Mouse (Mus musculus): ENCODE measurements around the gene Hs3st1. TPM values are rescaled to one million over a fixed set of nuclear protein-coding genes. Genes with fewer than 3 reads are reported as not detected.
A peak's percentile ranks its signal among the peaks of the same experiment; 100 is the strongest.
"Not testable (repeated sequence)": the region's sequence is repeated elsewhere in the genome, so short reads cannot be mapped to it uniquely, and the experiment has no call there.

Gene Hs3st1
- polyA plus RNA-seq (2016; fragmentation: Nextera tagmentation; extraction: Ambion mirVana) = 14.0 and 15.1 TPM in 2 replicates

GRCm38 (mm10) chr5:39755375-39755774 lies at the start of gene Hs3st1:
Gene Hs3st1, minus strand, starts transcription at chr5:39755475.
- not testable (repeated sequence) for H3K9ac ChIP-seq (replicated peaks); H3K4me1 ChIP-seq

GRCm38 (mm10) chr5:39804663-39805062 lies 49.4 kb upstream of the Hs3st1 start:
- Histone ChIP-seq H3K9ac (replicated peaks) (no peak overlapping the region), H3K4me1 (no peaks in the 10 kb centered on the region), H3K9me3 (no peaks in the 10 kb centered on the region), H3K4me3 (no peak overlapping the region), H3K36me3 (no peaks in the 10 kb centered on the region), H3K4me2 (replicated peaks) (no peak overlapping the region), H3K27ac (replicated peaks) (no peak overlapping the region), H3K27me3 (no peaks in the 10 kb centered on the region)
- WGBS = 90% methylated on average over 5 of the region's 5 CpGs
- ATAC-seq (ENCODE audit: low FRiP score, low read depth) = no peak

More at GRCm38 (mm10) chr5:39755375-39755774, at the start of gene Hs3st1:
- not testable (repeated sequence) for H3K9me3 ChIP-seq; H3K36me3 ChIP-seq; H3K4me2 ChIP-seq (replicated peaks); ATAC-seq (ENCODE audit: low FRiP score, low read depth); H3K4me3 ChIP-seq; H3K27ac ChIP-seq (replicated peaks)
- WGBS = 96% methylated on average over 15 of the region's 15 CpGs
- peaks cover 12% of the 10 kb centered on the region for H3K27me3 ChIP-seq

- H3K27me3 ChIP-seq = no peaks in the 10 kb centered on the region
- 82% methylated on average over 3 of the region's 3 CpGs for WGBS
- no peak overlapping the region for H3K27ac ChIP-seq (replicated peaks)
- no peak for ATAC-seq (ENCODE audit: low FRiP score, low read depth)
- H3K4me3 ChIP-seq = no peak overlapping the region
- no peaks in the 10 kb centered on the region for H3K9me3 ChIP-seq
- H3K4me1 ChIP-seq = no peaks in the 10 kb centered on the region
- no peak overlapping the region for H3K4me2 ChIP-seq (replicated peaks)
- no peak overlapping the region for H3K9ac ChIP-seq (replicated peaks)
- no peaks in the 10 kb centered on the region for H3K36me3 ChIP-seq
These were observed 48.7 kb upstream of the Hs3st1 start for GRCm38 (mm10) chr5:39803941-39804340.

- no peak overlapping the region for H3K9ac ChIP-seq (replicated peaks)
- H3K4me1 ChIP-seq = no peaks in the 10 kb centered on the region
- no peak overlapping the region for H3K27ac ChIP-seq (replicated peaks)
- WGBS = 83% methylated on average over 3 of the region's 3 CpGs
- no peak overlapping the region for H3K4me2 ChIP-seq (replicated peaks)
- no peaks in the 10 kb centered on the region for H3K36me3 ChIP-seq
- H3K27me3 ChIP-seq = no peaks in the 10 kb centered on the region
- no peak for ATAC-seq (ENCODE audit: low FRiP score, low read depth)
- no peaks in the 10 kb centered on the region for H3K9me3 ChIP-seq
- H3K4me3 ChIP-seq = no peak overlapping the region
These were observed 48.2 kb upstream of the Hs3st1 start for GRCm38 (mm10) chr5:39803457-39803856.

GRCm38 (mm10) chr5:39802110-39802509 lies 46.8 kb upstream of the Hs3st1 start:
- Histone ChIP-seq H3K9me3 (no peaks in the 10 kb centered on the region), H3K36me3 (no peaks in the 10 kb centered on the region), H3K9ac (replicated peaks) (no peak overlapping the region), H3K27me3 (no peaks in the 10 kb centered on the region), H3K4me3 (no peak overlapping the region), H3K27ac (replicated peaks) (no peak overlapping the region), H3K4me1 (no peaks in the 10 kb centered on the region), H3K4me2 (replicated peaks) (no peak overlapping the region)
- 67% methylated on average over 3 of the region's 3 CpGs for WGBS
- ATAC-seq (ENCODE audit: low FRiP score, low read depth) = no peak

GRCm38 (mm10) chr5:39777094-39777710 lies 21.9 kb upstream of the Hs3st1 start:
- H3K27ac ChIP-seq (replicated peaks) = no peak overlapping the region
- no peak for ATAC-seq (ENCODE audit: low FRiP score, low read depth)
- H3K9me3 ChIP-seq = no peaks in the 10 kb centered on the region
- H3K4me2 ChIP-seq (replicated peaks) = no peak overlapping the region
- no peak overlapping the region for H3K4me3 ChIP-seq
- no peak overlapping the region for H3K9ac ChIP-seq (replicated peaks)
- H3K4me1 ChIP-seq = no peaks in the 10 kb centered on the region
- 90% methylated on average over 7 of the region's 7 CpGs for WGBS
- H3K36me3 ChIP-seq = no peaks in the 10 kb centered on the region
- peaks cover 8% of the 10 kb centered on the region; the same call in 1 of the 2 replicates for H3K27me3 ChIP-seq

- Histone ChIP-seq H3K36me3 (no peaks in the 10 kb centered on the region), H3K27ac (replicated peaks) (no peak overlapping the region), H3K4me2 (replicated peaks) (no peak overlapping the region), H3K4me3 (no peak overlapping the region), H3K9me3 (no peaks in the 10 kb centered on the region), H3K4me1 (no peaks in the 10 kb centered on the region), H3K27me3 (peaks cover 8% of the 10 kb centered on the region; the same call in 1 of the 2 replicates), H3K9ac (replicated peaks) (no peak overlapping the region)
- peak; percentile 88 for ATAC-seq (ENCODE audit: low FRiP score, low read depth)
- 24% methylated on average over 5 of the region's 5 CpGs for WGBS
These were observed 16.5 kb upstream of the Hs3st1 start for GRCm38 (mm10) chr5:39771680-39772348.

GRCm38 (mm10) chr5:39761682-39762456 lies 6.6 kb upstream of the Hs3st1 start:
- Histone ChIP-seq H3K4me2 (replicated peaks) (no peak overlapping the region), H3K27me3 (peaks cover 16% of the 10 kb centered on the region), H3K36me3 (no peaks in the 10 kb centered on the region), H3K9ac (replicated peaks) (no peak overlapping the region), H3K4me3 (no peak overlapping the region), H3K27ac (replicated peaks) (no peak overlapping the region), H3K9me3 (no peaks in the 10 kb centered on the region), H3K4me1 (no peaks in the 10 kb centered on the region)
- 87% methylated on average over 8 of the region's 8 CpGs for WGBS
- ATAC-seq (ENCODE audit: low FRiP score, low read depth) = no peak

- 88% methylated on average over 2 of the region's 2 CpGs for WGBS
- Histone ChIP-seq H3K4me3 (no peak overlapping the region), H3K4me1 (no peaks in the 10 kb centered on the region), H3K27me3 (peaks cover 16% of the 10 kb centered on the region), H3K9me3 (no peaks in the 10 kb centered on the region), H3K27ac (replicated peaks) (no peak overlapping the region), H3K4me2 (replicated peaks) (no peak overlapping the region), H3K9ac (replicated peaks) (no peak overlapping the region), H3K36me3 (no peaks in the 10 kb centered on the region)
- ATAC-seq (ENCODE audit: low FRiP score, low read depth) = no peak
These were observed 3.7 kb upstream of the Hs3st1 start for GRCm38 (mm10) chr5:39758890-39759475.

DNA sequence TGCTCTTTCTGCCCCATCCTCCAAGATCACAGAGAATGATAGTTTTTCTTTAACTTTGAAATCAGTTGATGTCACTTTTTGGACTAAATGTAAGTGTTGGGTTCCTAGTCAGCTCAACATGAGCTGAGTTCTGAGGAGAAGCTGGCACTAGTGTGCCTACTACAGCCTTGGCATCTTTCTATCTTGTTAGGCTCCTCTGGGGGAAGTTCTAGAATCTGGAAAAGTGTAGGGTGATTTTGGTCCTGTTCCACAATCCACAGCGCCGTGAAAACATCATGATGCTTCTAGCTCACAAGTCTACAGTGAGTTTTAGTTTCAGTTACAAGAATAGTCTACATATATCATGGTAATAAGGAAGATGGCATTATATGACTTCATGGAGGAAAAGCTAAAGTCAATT lies 18.4 kb downstream of the Hs3st1 start:
- peaks cover 3% of the 10 kb centered on the region; the same call in 1 of the 2 replicates for H3K9me3 ChIP-seq
- no peak overlapping the region for H3K27ac ChIP-seq (replicated peaks)
- H3K9ac ChIP-seq (replicated peaks) = no peak overlapping the region
- ATAC-seq (ENCODE audit: low FRiP score, low read depth) = no peak
- H3K27me3 ChIP-seq = no peaks in the 10 kb centered on the region
- no peaks in the 10 kb centered on the region for H3K36me3 ChIP-seq
- no peak overlapping the region for H3K4me2 ChIP-seq (replicated peaks)
- H3K4me1 ChIP-seq = no peaks in the 10 kb centered on the region
- WGBS = 85% methylated on average over 2 of the region's 2 CpGs
- H3K4me3 ChIP-seq = no peak overlapping the region

DNA sequence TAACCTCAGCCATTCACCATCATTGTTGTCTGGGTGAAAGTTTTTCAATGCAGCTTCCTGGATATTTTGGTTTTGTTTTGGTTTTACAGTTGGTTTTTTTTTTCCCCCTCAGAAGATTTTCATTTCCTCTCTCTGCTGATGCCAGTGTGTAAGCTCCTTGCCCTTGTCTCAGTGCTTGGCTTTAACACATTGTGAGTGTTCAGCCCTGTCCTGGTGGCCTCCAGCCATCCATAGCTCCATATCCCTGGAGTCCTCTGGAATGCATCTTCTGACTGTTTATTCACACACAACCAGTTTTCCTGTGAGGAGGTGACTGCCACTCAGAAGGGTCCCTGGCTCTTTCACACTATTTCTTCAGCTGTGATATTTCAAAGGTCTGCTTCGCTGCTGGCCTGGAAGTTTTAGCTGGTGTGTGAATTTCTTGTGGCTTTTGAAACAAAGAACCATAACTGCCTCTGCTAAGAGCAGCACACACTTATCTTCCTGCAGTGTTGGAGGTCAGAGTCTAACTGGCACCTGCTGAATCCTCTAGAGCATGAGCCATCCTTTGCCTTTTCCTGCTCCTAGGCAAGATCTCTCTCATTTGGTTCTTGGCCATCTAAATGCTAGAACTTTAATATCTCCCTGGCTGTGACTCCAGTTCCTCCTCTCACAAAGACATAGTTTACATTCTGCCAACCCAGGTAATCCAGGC lies 21.4 kb downstream of the Hs3st1 start:
- 76% methylated on average over 1 of the region's 1 CpGs for WGBS
- peaks cover 3% of the 10 kb centered on the region; the same call in 1 of the 2 replicates for H3K9me3 ChIP-seq
- no peaks in the 10 kb centered on the region for H3K4me1 ChIP-seq
- no peak for ATAC-seq (ENCODE audit: low FRiP score, low read depth)
- H3K27me3 ChIP-seq = no peaks in the 10 kb centered on the region
- no peak overlapping the region for H3K4me3 ChIP-seq
- no peaks in the 10 kb centered on the region for H3K36me3 ChIP-seq
- no peak overlapping the region for H3K27ac ChIP-seq (replicated peaks)
- no peak overlapping the region for H3K4me2 ChIP-seq (replicated peaks)
- no peak overlapping the region for H3K9ac ChIP-seq (replicated peaks)
